Mouse (Mus musculus): ENCODE measurements around the gene C9. TPM values are rescaled to one million over a fixed set of nuclear protein-coding genes. Genes with fewer than 3 reads are reported as not detected.

The C9 gene
- 0.95 and 1.9 TPM in 2 replicates for polyA plus RNA-seq (2015; fragmentation: Nextera tagmentation; extraction: Ambion mirVana)

DNA sequence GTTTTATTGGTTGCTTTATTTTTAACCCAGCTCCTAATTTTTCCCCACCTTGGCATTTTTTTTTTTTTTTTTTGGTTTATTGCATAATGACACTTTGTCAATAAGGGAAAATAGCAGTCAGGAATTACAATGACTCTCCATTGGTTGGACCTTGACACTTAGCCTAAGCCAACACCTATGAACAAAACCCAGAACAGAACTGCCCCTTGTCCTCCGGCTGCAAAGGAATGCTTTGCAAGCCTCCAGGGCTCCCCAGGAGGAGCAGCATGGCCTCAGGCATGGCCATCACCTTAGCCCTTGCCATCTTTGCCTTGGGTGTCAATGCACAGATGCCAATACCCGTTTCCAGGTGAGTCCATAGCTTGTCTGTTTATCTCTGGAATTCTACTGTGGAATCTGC is at the start of gene C9:
TSS of gene C9 (plus strand) at position 193 of the 400 bp plus-strand sequence.
- no peak within 1 kb of the TSS for H3K4me2 ChIP-seq (ENCODE audit: low read depth, low read length)
- H3K9ac ChIP-seq (replicated peaks), result no peak within 1 kb of the TSS
- DNase-seq, result no peak
- H3K27ac ChIP-seq (ENCODE audit: low read depth), result no peak within 1 kb of the TSS
- H3K36me3 ChIP-seq (replicated peaks; ENCODE audit: insufficient read depth, low read length), result no peaks in the 10 kb centered on the region
- no peaks in the 10 kb centered on the region for H3K27me3 ChIP-seq (ENCODE audit: insufficient read depth, low read length)
- no peak within 1 kb of the TSS for H3K4me3 ChIP-seq (ENCODE audit: low read depth, low read length)
- WGBS (ENCODE audit: insufficient replicate concordance), result 47% methylated on average over 2 of the region's 2 CpGs
- peak; percentile 44; the same call in 1 of the 2 replicates for ATAC-seq
- no peak for TF ChIP-seq EP300 (IDR thresholded peaks at IDR 0.05; ENCODE audit: low read depth)
- no peak for TF ChIP-seq CTCF (IDR thresholded peaks at IDR 0.05; ENCODE audit: low read depth)
- H3K9me3 ChIP-seq (ENCODE audit: low read length), result no peaks in the 10 kb centered on the region
- peaks cover 2% of the 10 kb centered on the region for H3K4me1 ChIP-seq (ENCODE audit: insufficient read depth)

DNA sequence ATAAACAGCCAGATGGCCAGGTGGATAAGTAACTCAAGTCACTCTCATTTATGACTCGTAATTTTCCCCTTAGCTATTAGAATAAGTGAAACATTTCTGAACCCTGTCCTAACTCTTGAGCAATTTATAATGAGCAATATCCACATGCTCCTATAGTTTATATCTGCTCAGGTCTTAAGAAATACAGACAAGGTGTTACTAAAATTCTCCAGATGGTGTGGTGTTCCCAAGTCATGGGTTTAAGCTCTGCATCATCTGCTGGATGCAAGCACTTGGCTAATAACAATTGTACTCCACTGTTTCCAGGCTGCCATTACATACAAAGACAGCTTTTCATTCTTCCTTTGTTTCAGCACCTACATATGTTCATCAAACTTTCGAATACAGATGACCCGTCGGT is 46.9 kb upstream of the C9 start:
- ATAC-seq (no peak), DNase-seq (no peak)
- Histone ChIP-seq H3K36me3 (replicated peaks; ENCODE audit: insufficient read depth, low read length) (no peaks in the 10 kb centered on the region), H3K27ac (ENCODE audit: low read depth) (no peak overlapping the region), H3K27me3 (ENCODE audit: insufficient read depth, low read length) (no peaks in the 10 kb centered on the region), H3K4me1 (ENCODE audit: insufficient read depth) (no peaks in the 10 kb centered on the region), H3K9me3 (ENCODE audit: low read length) (no peaks in the 10 kb centered on the region), H3K4me2 (ENCODE audit: low read depth, low read length) (no peak overlapping the region), H3K9ac (replicated peaks) (no peak overlapping the region), H3K4me3 (ENCODE audit: low read depth, low read length) (no peak overlapping the region)
- TF ChIP-seq CTCF (IDR thresholded peaks at IDR 0.05; ENCODE audit: low read depth), result no peak
- no peak for TF ChIP-seq EP300 (IDR thresholded peaks at IDR 0.05; ENCODE audit: low read depth)
- 79% methylated on average over 4 of the region's 4 CpGs for WGBS (ENCODE audit: insufficient replicate concordance)

DNA sequence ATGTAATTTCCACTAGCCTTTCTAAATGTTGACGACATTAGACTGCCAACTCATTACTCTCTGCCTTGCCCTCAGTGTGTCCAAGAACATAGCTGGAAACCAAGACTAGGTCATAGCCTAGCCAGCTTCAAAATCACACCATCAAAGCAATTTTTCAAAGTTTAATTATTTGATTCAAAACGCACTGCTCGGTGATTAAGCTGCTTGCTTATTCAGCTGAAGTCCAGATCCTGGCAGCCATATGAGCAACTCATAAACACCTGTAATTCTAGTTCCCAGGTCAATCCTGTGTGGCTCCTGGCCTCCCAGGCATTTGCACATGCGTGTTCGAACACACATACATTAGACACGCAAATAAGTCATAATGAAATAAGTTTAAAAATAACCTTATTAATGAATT is 46.2 kb upstream of the C9 start:
- Histone ChIP-seq H3K4me1 (ENCODE audit: insufficient read depth) (no peaks in the 10 kb centered on the region), H3K27ac (ENCODE audit: low read depth) (no peak overlapping the region), H3K36me3 (replicated peaks; ENCODE audit: insufficient read depth, low read length) (no peaks in the 10 kb centered on the region)

DNA sequence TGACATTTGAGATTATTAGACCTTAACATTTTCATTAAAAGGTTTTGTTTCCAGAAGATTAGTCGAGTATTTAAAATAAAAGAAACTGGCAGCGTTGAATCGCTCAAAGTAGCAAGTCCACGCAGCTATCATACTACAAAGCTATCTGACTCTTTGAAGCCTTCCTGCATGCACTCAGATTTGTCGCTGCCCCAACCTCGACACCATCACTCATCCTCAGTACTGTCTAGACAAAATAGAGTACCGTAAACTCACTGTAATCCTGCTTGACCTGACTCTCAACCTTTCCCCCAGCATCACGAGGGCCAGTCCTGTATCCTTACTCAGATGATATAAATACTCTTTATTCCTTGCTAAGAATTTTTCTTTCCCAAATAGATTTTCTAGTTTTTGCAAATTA is 45.0 kb upstream of the C9 start:
- ATAC-seq, result no peak
- Histone ChIP-seq H3K27me3 (ENCODE audit: insufficient read depth, low read length) (no peaks in the 10 kb centered on the region), H3K4me3 (ENCODE audit: low read depth, low read length) (no peak overlapping the region), H3K9ac (replicated peaks) (no peak overlapping the region), H3K4me2 (ENCODE audit: low read depth, low read length) (no peak overlapping the region), H3K36me3 (replicated peaks; ENCODE audit: insufficient read depth, low read length) (no peaks in the 10 kb centered on the region), H3K4me1 (ENCODE audit: insufficient read depth) (no peaks in the 10 kb centered on the region), H3K27ac (ENCODE audit: low read depth) (no peak overlapping the region), H3K9me3 (ENCODE audit: low read length) (no peaks in the 10 kb centered on the region)
- TF ChIP-seq EP300 (IDR thresholded peaks at IDR 0.05; ENCODE audit: low read depth) (no peak), CTCF (IDR thresholded peaks at IDR 0.05; ENCODE audit: low read depth) (no peak)
- 75% methylated on average over 8 of the region's 8 CpGs for WGBS (ENCODE audit: insufficient replicate concordance)
- no peak for DNase-seq

More for the DNA sequence above, 46.2 kb upstream of the C9 start:
- DNase-seq (no peak), ATAC-seq (no peak)
- Histone ChIP-seq H3K4me3 (ENCODE audit: low read depth, low read length) (no peak overlapping the region), H3K4me2 (ENCODE audit: low read depth, low read length) (no peak overlapping the region), H3K27me3 (ENCODE audit: insufficient read depth, low read length) (no peaks in the 10 kb centered on the region), H3K9me3 (ENCODE audit: low read length) (no peaks in the 10 kb centered on the region), H3K9ac (replicated peaks) (no peak overlapping the region)
- TF ChIP-seq EP300 (IDR thresholded peaks at IDR 0.05; ENCODE audit: low read depth), result no peak
- TF ChIP-seq CTCF (IDR thresholded peaks at IDR 0.05; ENCODE audit: low read depth), result no peak
- WGBS (ENCODE audit: insufficient replicate concordance), result 78% methylated on average over 6 of the region's 6 CpGs

DNA sequence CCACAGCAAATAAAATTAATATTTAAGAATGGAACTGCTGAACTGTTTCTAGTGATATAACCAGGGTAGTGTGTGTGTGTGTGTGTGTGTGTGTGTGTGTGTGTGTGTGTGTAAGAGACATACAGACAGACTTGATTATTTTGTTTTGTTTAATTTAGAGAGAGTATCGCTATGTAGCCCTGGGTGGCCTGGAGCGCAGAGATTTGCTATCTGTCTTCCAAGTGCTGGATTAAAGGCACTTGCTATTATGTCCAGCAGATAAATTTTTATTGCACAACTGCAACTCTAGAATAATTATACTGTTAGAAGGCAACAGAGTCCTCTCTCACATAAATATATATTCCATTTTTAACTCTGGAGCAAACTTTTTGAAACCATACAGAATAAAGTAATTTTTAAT is 42.7 kb upstream of the C9 start:
- H3K36me3 ChIP-seq (replicated peaks; ENCODE audit: insufficient read depth, low read length), result no peaks in the 10 kb centered on the region
- no peak overlapping the region for H3K9ac ChIP-seq (replicated peaks)
- no peak overlapping the region for H3K4me3 ChIP-seq (ENCODE audit: low read depth, low read length)
- no peak overlapping the region for H3K27ac ChIP-seq (ENCODE audit: low read depth)
- no peak overlapping the region for H3K4me2 ChIP-seq (ENCODE audit: low read depth, low read length)
- no peak for TF ChIP-seq CTCF (IDR thresholded peaks at IDR 0.05; ENCODE audit: low read depth)
- TF ChIP-seq EP300 (IDR thresholded peaks at IDR 0.05; ENCODE audit: low read depth), result no peak
- H3K9me3 ChIP-seq (ENCODE audit: low read length), result no peaks in the 10 kb centered on the region
- no peaks in the 10 kb centered on the region for H3K4me1 ChIP-seq (ENCODE audit: insufficient read depth)
- ATAC-seq (no peak), DNase-seq (no peak)
- no peaks in the 10 kb centered on the region for H3K27me3 ChIP-seq (ENCODE audit: insufficient read depth, low read length)
- WGBS (ENCODE audit: insufficient replicate concordance), result 83% methylated on average over 2 of the region's 2 CpGs

DNA sequence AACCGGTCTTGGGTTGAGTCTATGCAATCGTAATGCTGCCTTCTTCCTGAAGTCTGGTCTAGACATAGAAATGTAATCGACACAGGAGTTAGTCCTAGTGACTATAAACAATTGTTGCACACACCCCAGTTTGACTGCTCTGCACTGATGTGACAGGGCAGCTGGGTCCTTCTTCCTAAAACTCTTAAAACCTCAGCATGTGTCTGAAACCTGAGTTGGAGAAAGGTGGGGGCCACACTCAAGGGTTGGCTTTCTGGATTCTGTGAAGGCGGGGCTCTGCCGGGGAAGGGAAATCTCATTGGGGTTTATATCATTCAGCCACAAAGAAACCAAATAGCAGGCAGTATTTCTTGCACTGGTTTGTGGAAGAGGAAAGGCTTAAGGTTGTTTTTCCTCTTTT is 41.0 kb upstream of the C9 start:
- no peak overlapping the region for H3K4me2 ChIP-seq (ENCODE audit: low read depth, low read length)
- no peaks in the 10 kb centered on the region for H3K27me3 ChIP-seq (ENCODE audit: insufficient read depth, low read length)
- H3K4me3 ChIP-seq (ENCODE audit: low read depth, low read length), result no peak overlapping the region
- no peak for ATAC-seq
- DNase-seq, result no peak
- no peaks in the 10 kb centered on the region for H3K9me3 ChIP-seq (ENCODE audit: low read length)
- no peaks in the 10 kb centered on the region for H3K4me1 ChIP-seq (ENCODE audit: insufficient read depth)
- 80% methylated on average over 5 of the region's 5 CpGs for WGBS (ENCODE audit: insufficient replicate concordance)
- no peak overlapping the region for H3K9ac ChIP-seq (replicated peaks)
- H3K27ac ChIP-seq (ENCODE audit: low read depth), result no peak overlapping the region
- TF ChIP-seq EP300 (IDR thresholded peaks at IDR 0.05; ENCODE audit: low read depth) (no peak), CTCF (IDR thresholded peaks at IDR 0.05; ENCODE audit: low read depth) (no peak)
- no peaks in the 10 kb centered on the region for H3K36me3 ChIP-seq (replicated peaks; ENCODE audit: insufficient read depth, low read length)

DNA sequence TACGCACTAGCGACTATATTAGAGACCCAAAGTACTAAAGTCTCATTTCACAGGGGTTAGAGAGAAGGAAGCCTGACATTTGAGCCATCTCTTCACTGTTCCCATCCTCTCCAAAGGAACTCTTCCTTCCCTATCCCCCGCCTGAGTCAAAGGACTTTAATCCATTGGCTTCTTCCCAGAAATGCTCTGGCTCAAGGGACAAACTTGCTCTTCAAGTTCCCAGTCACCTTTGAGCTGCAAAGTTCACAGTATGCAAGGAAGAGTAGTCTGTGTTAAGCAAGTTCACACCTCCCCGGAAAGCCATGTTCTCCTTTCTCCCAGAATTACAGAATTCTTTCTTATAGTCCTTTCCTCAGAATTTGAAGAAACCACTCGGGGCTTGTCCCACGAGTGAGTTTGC is 38.4 kb upstream of the C9 start:
- 75% methylated on average over 6 of the region's 6 CpGs for WGBS (ENCODE audit: insufficient replicate concordance)
- no peaks in the 10 kb centered on the region for H3K27me3 ChIP-seq (ENCODE audit: insufficient read depth, low read length)
- no peak overlapping the region for H3K4me3 ChIP-seq (ENCODE audit: low read depth, low read length)
- no peak overlapping the region for H3K27ac ChIP-seq (ENCODE audit: low read depth)
- no peak overlapping the region for H3K4me2 ChIP-seq (ENCODE audit: low read depth, low read length)
- TF ChIP-seq CTCF (IDR thresholded peaks at IDR 0.05; ENCODE audit: low read depth) (no peak), EP300 (IDR thresholded peaks at IDR 0.05; ENCODE audit: low read depth) (no peak)
- no peaks in the 10 kb centered on the region for H3K9me3 ChIP-seq (ENCODE audit: low read length)
- no peak for DNase-seq
- no peak overlapping the region for H3K9ac ChIP-seq (replicated peaks)
- no peaks in the 10 kb centered on the region for H3K4me1 ChIP-seq (ENCODE audit: insufficient read depth)
- ATAC-seq, result no peak
- H3K36me3 ChIP-seq (replicated peaks; ENCODE audit: insufficient read depth, low read length), result no peaks in the 10 kb centered on the region

Data from liver, postnatal 0 days (tissue).